Mouse (Mus musculus): ENCODE measurements around the gene Snai3. TPM values are rescaled to one million over a fixed set of nuclear protein-coding genes. Genes with fewer than 3 reads are reported as not detected.

Snai3 gene
- polyA plus RNA-seq, 1 experiment from 2014 or later = not detected

DNA sequence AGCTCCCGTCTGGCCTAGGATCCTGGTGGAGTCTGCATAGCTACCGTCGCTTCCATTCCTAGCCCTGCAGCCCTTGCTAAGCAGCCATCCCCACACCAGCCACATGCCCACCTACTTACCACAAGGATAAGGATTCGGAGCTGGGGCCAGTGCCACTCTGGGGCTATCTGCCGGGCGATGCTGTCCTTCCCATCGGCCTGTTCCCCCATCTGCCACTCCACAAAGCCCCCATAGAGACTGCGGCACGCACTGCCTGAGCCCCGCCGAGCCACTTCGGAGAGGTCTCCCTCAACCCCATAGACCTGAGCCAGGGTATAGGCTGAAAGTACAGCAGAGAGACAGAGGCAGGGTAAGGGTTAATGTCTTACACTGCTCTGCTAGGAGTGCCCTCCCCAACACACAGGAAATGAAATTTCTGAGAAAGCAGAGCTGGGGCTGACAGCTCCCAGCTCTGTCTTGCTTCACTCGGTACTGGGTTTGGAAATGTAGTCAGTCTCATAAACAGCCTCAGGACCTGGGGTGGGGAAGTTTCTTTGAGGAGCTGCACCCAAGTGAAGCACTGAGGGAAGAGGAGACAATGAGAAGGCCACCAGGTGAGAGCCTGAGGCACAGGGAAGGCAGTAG is 22.7 kb downstream of the Snai3 start:
- Histone ChIP-seq H3K27ac (ENCODE audit: low read depth, low read length) (no peak overlapping the region), H3K4me1 (ENCODE audit: control insufficient read depth, insufficient read depth, low read length) (peaks cover 7% of the 10 kb centered on the region), H3K9me3 (ENCODE audit: control insufficient read depth, low read length) (no peaks in the 10 kb centered on the region), H3K9ac (ENCODE audit: low read length) (no peak overlapping the region), H3K36me3 (ENCODE audit: control insufficient read depth, insufficient read depth, low read length) (peaks cover 18% of the 10 kb centered on the region), H3K27me3 (ENCODE audit: control insufficient read depth, insufficient read depth, low read length) (no peaks in the 10 kb centered on the region), H3K4me2 (ENCODE audit: low read depth) (no peak overlapping the region), H3K4me3 (ENCODE audit: low read depth, low read length) (no peak overlapping the region)
- no peak for DNase-seq (ENCODE audit: low spot score)
- no peak for ATAC-seq (ENCODE audit: insufficient read depth, low FRiP score, low TSS enrichment)
- WGBS = 92% methylated on average over 13 of the region's 13 CpGs

DNA sequence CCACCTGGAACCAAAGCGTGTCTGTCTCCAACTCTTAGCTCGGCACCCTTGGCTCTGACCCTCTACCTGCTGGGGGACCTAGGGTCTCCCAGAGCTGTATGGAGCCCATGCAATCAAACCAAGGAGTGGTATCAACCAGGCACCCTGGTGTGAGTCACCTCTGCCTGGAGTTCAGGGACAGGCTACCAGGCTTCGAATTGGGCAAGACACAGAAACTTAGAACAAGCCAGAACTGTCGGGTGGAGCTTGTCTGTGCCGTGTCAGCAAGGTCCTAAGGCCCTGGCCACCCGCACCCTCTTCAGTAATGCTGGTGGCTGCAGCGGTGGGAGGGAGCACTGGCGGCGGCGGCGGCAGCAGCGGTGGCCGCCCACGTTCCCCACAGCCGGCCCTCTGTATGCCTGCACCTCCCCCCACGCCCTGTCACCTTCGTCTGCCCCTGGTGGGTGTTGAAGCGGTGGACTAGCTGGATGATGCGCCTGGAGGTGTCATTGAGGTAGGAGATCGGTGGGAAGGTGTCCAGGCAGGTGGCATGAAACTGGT is 23.9 kb downstream of the Snai3 start:
- Histone ChIP-seq H3K27me3 (ENCODE audit: control insufficient read depth, insufficient read depth, low read length) (no peaks in the 10 kb centered on the region), H3K4me3 (ENCODE audit: low read depth, low read length) (no peak overlapping the region), H3K9me3 (ENCODE audit: control insufficient read depth, low read length) (no peaks in the 10 kb centered on the region), H3K4me2 (ENCODE audit: low read depth) (no peak overlapping the region), H3K36me3 (ENCODE audit: control insufficient read depth, insufficient read depth, low read length) (peaks cover 18% of the 10 kb centered on the region), H3K4me1 (ENCODE audit: control insufficient read depth, insufficient read depth, low read length) (peaks cover 14% of the 10 kb centered on the region), H3K9ac (ENCODE audit: low read length) (no peak overlapping the region), H3K27ac (ENCODE audit: low read depth, low read length) (no peak overlapping the region)
- ATAC-seq (ENCODE audit: insufficient read depth, low FRiP score, low TSS enrichment) (no peak), DNase-seq (ENCODE audit: low spot score) (no peak)
- WGBS = 88% methylated on average over 20 of the region's 20 CpGs

DNA sequence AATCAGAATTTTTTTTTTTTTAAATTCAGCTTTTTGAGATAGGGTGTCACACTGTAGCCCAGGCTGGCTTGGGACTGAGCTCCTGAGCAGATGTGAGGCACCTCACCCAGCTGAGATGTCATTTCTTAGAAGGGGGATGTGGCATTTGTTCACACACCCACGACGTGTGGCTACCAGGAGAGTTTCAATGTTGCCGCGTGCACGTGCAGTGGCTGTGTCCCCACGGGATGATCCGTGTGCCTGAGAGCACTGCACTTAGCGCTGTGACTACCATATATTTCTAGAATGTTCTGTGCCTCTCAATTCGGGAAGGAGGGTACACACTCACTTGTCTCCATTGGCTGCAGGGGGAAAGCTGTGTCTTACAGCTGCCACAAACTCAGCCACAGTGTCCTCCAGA is 24.4 kb downstream of the Snai3 start:
- WGBS = 94% methylated on average over 9 of the region's 9 CpGs

DNA sequence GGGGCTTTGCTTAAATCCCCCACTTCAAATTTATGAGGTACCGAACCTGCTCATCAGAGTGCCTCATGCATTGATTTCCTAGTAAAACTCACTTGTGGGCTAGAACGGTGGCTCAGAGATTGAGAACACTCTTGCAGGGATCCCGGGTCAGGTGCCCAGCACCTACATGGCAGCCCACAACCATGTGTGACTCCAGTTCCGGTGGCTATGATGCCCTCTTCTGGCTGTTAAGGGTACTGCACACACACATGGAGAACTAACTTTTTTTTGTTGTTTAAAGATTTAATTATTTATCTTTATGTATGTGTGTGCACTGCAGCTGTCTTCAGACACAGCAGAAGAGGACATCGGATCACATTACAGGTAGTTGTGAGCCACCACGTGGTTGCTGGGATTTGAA is 25.2 kb downstream of the Snai3 start:
- H3K4me1 ChIP-seq (ENCODE audit: control insufficient read depth, insufficient read depth, low read length) = peaks cover 14% of the 10 kb centered on the region
- H3K4me3 ChIP-seq (ENCODE audit: low read depth, low read length) = no peak overlapping the region
- WGBS = 90% methylated on average over 6 of the region's 6 CpGs
- peaks cover 18% of the 10 kb centered on the region for H3K36me3 ChIP-seq (ENCODE audit: control insufficient read depth, insufficient read depth, low read length)
- no peak overlapping the region for H3K9ac ChIP-seq (ENCODE audit: low read length)
- H3K4me2 ChIP-seq (ENCODE audit: low read depth) = no peak overlapping the region
- no peaks in the 10 kb centered on the region for H3K27me3 ChIP-seq (ENCODE audit: control insufficient read depth, insufficient read depth, low read length)
- ATAC-seq (ENCODE audit: insufficient read depth, low FRiP score, low TSS enrichment) (no peak), DNase-seq (ENCODE audit: low spot score) (no peak)
- H3K9me3 ChIP-seq (ENCODE audit: control insufficient read depth, low read length) = no peaks in the 10 kb centered on the region
- H3K27ac ChIP-seq (ENCODE audit: low read depth, low read length) = no peak overlapping the region

More for the DNA sequence above, 24.4 kb downstream of the Snai3 start:
- no peak overlapping the region for H3K4me3 ChIP-seq (ENCODE audit: low read depth, low read length)
- peaks cover 14% of the 10 kb centered on the region for H3K4me1 ChIP-seq (ENCODE audit: control insufficient read depth, insufficient read depth, low read length)
- no peak overlapping the region for H3K27ac ChIP-seq (ENCODE audit: low read depth, low read length)
- H3K9me3 ChIP-seq (ENCODE audit: control insufficient read depth, low read length) = no peaks in the 10 kb centered on the region
- H3K27me3 ChIP-seq (ENCODE audit: control insufficient read depth, insufficient read depth, low read length) = no peaks in the 10 kb centered on the region
- no peak for ATAC-seq (ENCODE audit: insufficient read depth, low FRiP score, low TSS enrichment)
- H3K4me2 ChIP-seq (ENCODE audit: low read depth) = no peak overlapping the region
- no peak for DNase-seq (ENCODE audit: low spot score)
- H3K9ac ChIP-seq (ENCODE audit: low read length) = no peak overlapping the region
- peaks cover 18% of the 10 kb centered on the region for H3K36me3 ChIP-seq (ENCODE audit: control insufficient read depth, insufficient read depth, low read length)

DNA sequence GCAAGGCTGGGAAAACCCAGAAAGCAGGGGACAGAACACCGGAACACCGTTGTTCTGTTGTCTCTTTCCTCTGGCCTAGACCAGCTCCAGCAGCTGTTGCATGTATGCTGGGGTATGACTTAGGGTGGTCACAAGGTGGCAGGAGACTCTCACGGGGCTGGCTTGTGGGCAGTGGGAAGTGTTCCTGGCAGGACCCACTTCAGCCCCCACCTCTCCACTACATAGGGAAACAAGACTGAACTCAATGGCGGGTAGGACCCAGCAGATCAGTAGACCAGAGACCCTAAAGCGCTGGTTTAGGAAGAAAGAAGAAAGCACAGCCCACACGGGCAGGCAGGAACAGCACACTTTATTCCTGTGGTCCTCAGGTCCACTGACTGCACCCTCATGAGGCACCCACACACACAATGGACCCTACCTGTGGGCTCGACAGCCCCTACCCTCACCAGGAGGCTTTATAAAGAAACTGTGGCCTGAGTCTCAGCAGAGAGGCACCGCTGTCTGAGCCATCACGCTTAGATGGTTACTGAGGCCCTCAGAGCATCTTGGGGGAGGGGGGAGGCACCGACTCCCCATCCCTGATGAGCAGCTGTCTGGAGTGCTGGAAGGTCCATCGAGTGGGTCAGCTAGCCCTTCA is 27.1 kb downstream of the Snai3 start:
- no peaks in the 10 kb centered on the region for H3K27me3 ChIP-seq (ENCODE audit: control insufficient read depth, insufficient read depth, low read length)
- ATAC-seq (ENCODE audit: insufficient read depth, low FRiP score, low TSS enrichment) (0 out of 2 replicates have a peak, but pooled peaks have one; percentile 23), DNase-seq (ENCODE audit: low spot score) (no peak)
- no peaks in the 10 kb centered on the region for H3K9me3 ChIP-seq (ENCODE audit: control insufficient read depth, low read length)
- no peak overlapping the region for H3K9ac ChIP-seq (ENCODE audit: low read length)
- no peak overlapping the region for H3K27ac ChIP-seq (ENCODE audit: low read depth, low read length)
- H3K4me1 ChIP-seq (ENCODE audit: control insufficient read depth, insufficient read depth, low read length) = peaks cover 14% of the 10 kb centered on the region
- H3K4me3 ChIP-seq (ENCODE audit: low read depth, low read length) = no peak overlapping the region
- H3K4me2 ChIP-seq (ENCODE audit: low read depth) = no peak overlapping the region
- WGBS = 71% methylated on average over 11 of the region's 11 CpGs
- H3K36me3 ChIP-seq (ENCODE audit: control insufficient read depth, insufficient read depth, low read length) = peaks cover 15% of the 10 kb centered on the region

DNA sequence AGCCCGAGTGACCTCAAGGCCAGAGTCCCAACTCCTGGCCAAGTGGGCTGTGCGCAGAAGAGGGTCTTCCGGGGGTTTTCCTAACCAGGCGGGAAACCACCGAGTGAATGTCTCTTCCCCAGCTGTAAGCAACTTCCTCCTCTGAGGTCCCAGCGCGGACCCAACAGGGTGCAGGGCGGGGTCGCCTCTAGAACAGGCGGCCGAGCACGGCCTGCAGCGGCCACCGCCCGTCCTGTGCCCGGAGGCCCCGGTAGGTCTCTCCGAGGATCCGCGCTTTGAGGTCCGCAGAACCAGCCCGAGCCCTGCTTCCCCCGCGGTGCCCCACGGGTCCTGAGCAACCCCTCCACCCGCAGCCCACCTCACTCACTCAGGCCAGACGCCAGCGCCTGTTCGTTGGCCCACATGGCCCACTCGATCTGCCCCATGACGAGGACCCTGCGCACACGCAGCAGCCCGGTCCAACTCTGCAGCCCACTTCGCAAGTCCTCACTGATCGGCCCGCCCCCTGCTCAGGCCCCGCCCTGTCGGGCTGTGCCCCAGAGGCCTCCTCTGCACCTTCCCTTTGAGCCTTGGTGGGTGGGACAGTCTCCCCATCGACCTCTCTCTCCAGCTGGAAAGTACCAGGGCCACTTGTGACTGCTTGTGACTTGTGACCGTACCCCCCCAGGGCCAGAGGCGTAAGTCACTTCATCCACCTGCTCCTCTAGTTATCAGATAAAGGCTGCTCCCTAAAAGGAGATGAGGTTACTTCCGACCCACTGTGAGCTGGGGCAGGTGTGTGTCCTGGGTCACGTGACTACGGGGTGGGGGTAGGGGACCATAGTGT is 27.9 kb downstream of the Snai3 start, which contains the start of gene Cyba:
Cyba (minus strand) TSS at position 488 of the 826 bp plus-strand sequence.
- DNase-seq (ENCODE audit: low spot score) = peak; percentile 59
- H3K4me2 ChIP-seq (ENCODE audit: low read depth) = peak within 1 kb of the TSS; percentile 80
- 5% methylated on average over 45 of the region's 45 CpGs for WGBS
- no peaks in the 10 kb centered on the region for H3K9me3 ChIP-seq (ENCODE audit: control insufficient read depth, low read length)
- H3K27me3 ChIP-seq (ENCODE audit: control insufficient read depth, insufficient read depth, low read length) = no peaks in the 10 kb centered on the region
- H3K4me1 ChIP-seq (ENCODE audit: control insufficient read depth, insufficient read depth, low read length) = peaks cover 14% of the 10 kb centered on the region
- H3K9ac ChIP-seq (ENCODE audit: low read length) = peak within 1 kb of the TSS; percentile 70
- peaks cover 11% of the 10 kb centered on the region for H3K36me3 ChIP-seq (ENCODE audit: control insufficient read depth, insufficient read depth, low read length)
- peak; percentile 71 for ATAC-seq (ENCODE audit: insufficient read depth, low FRiP score, low TSS enrichment)
- no peak within 1 kb of the TSS for H3K27ac ChIP-seq (ENCODE audit: low read depth, low read length)
- peak within 1 kb of the TSS; percentile 38 for H3K4me3 ChIP-seq (ENCODE audit: low read depth, low read length)

DNA sequence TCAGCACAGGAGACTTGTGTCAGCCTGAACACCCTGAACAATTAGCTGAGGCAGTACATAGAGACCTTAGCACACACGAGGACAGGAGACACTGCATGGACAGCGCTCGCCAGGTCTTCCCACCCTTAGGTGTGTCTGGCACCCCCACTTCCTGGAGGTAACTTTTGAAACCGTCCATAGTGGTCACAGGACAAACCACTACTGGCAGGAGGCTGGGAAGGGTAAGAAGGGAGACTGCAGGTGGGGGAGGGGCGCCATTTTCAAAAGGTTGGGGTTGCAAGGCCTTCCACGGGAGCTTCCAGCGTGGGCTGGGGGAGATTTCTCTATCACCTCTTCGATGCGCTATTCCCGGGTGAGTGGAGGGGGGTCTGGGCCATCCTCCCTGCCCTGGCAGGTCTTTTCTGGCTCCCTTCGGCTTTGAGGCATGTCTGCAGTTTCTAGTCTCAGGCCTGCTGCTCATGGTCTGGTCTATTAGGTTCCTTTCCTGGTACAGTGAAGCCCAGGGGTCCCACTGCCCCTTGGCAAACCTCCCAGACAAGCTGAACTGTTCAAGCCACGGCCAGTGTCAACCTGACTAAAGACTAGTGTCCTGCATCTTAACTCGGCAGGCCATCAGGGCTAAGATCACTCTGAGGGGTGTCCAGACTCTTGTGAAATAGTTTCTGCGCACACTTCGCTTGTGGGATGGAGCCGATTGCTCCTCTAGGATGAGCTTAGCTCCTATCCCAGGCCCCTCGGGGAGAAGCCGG is 28.7 kb downstream of the Snai3 start:
- Histone ChIP-seq H3K27ac (ENCODE audit: low read depth, low read length) (no peak overlapping the region), H3K4me1 (ENCODE audit: control insufficient read depth, insufficient read depth, low read length) (peaks cover 14% of the 10 kb centered on the region), H3K4me2 (ENCODE audit: low read depth) (peak overlapping the region; percentile 80), H3K27me3 (ENCODE audit: control insufficient read depth, insufficient read depth, low read length) (no peaks in the 10 kb centered on the region), H3K4me3 (ENCODE audit: low read depth, low read length) (peak overlapping the region; percentile 38), H3K9ac (ENCODE audit: low read length) (peak overlapping the region; percentile 70), H3K9me3 (ENCODE audit: control insufficient read depth, low read length) (no peaks in the 10 kb centered on the region), H3K36me3 (ENCODE audit: control insufficient read depth, insufficient read depth, low read length) (peaks cover 8% of the 10 kb centered on the region; the same call in 1 of the 2 replicates)
- DNase-seq (ENCODE audit: low spot score) (no peak), ATAC-seq (ENCODE audit: insufficient read depth, low FRiP score, low TSS enrichment) (0 out of 2 replicates have a peak, but pooled peaks have one; percentile 9)
- WGBS = 39% methylated on average over 18 of the region's 18 CpGs

DNA sequence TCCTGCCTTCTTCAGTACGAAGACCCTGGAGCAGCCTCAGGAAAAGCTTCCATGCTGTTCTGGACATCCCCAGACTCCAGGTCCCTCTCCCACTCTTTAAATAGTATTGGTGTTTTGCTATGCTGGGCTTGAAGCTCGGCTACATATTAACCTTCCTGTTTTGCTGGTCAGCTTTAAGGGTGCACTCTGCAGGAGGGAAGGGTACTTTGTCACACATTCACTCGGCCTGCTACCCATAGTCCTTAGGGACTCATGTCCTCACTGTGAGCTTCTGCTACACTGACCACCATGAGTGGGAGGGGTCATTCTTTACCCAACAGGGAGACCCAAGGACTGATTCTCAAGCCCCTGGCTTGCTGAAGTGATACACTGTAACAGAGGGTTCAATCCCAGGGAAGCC is 29.9 kb downstream of the Snai3 start:
- 76% methylated on average over 3 of the region's 3 CpGs for WGBS
- Histone ChIP-seq H3K4me2 (ENCODE audit: low read depth) (no peak overlapping the region), H3K4me3 (ENCODE audit: low read depth, low read length) (no peak overlapping the region), H3K36me3 (ENCODE audit: control insufficient read depth, insufficient read depth, low read length) (peaks cover 6% of the 10 kb centered on the region; the same call in 1 of the 2 replicates), H3K27ac (ENCODE audit: low read depth, low read length) (no peak overlapping the region), H3K4me1 (ENCODE audit: control insufficient read depth, insufficient read depth, low read length) (peaks cover 14% of the 10 kb centered on the region), H3K9ac (ENCODE audit: low read length) (no peak overlapping the region), H3K27me3 (ENCODE audit: control insufficient read depth, insufficient read depth, low read length) (no peaks in the 10 kb centered on the region), H3K9me3 (ENCODE audit: control insufficient read depth, low read length) (no peaks in the 10 kb centered on the region)
- DNase-seq (ENCODE audit: low spot score) (no peak), ATAC-seq (ENCODE audit: insufficient read depth, low FRiP score, low TSS enrichment) (no peak)

Data from neural tube, embryonic 11.5 days (tissue).